Mouse (Mus musculus) forebrain, embryonic 11.5 days (tissue): ENCODE measurements at regions not wholly inside any gene's neighbourhood (a gene's known extent, or its start where the extent isn't known, plus 50 kb on each side); places are given as distances from the start of the nearest gene placed in this dataset.
"Not testable (repeated sequence)": the region's sequence is repeated elsewhere in the genome, so short reads cannot be mapped to it uniquely, and the experiment has no call there.

Experiments used
- ATAC-seq: fragments of 200-750 bp; cut with Nextera tagmentation; replicated peaks from 2 replicates; pipeline ENCODE4 v1.8.0; 2017; ENCODE audit warnings: moderate TSS enrichment; ENCODE audit not compliant: low FRiP score
- DNase-seq: peaks from one replicate; pipeline ENCODE4 v3.0.0-alpha.2; 2017; ENCODE audit warnings: low spot score
- H3K27ac ChIP-seq: fragments of 300-500 bp; sonication (generic); 2 replicates; pipeline ENCODE4 v1.5.1; 2014; ENCODE audit warnings: low read depth, low read length
- H3K27me3 ChIP-seq: fragments of 300-500 bp; sonication (generic); 2 replicates; pipeline ENCODE4 v1.6.1; 2014; ENCODE audit warnings: mild to moderate bottlenecking, low read length, mixed read lengths; ENCODE audit not compliant: control insufficient read depth, insufficient read depth
- H3K36me3 ChIP-seq: fragments of 300-500 bp; sonication (generic); 2 replicates; pipeline ENCODE4 v1.6.1; 2014; ENCODE audit warnings: mild to moderate bottlenecking, low read length, moderate library complexity, mixed read lengths; ENCODE audit not compliant: control insufficient read depth, insufficient read depth
- H3K4me1 ChIP-seq: fragments of 300-500 bp; sonication (generic); replicated peaks from 2 replicates; pipeline ENCODE4 v1.6.1; 2014; ENCODE audit warnings: low read length, mixed read lengths; ENCODE audit not compliant: control insufficient read depth, insufficient read depth
- H3K4me2 ChIP-seq: fragments of 300-500 bp; sonication (generic); 2 replicates; pipeline ENCODE4 v1.6.1; 2014; ENCODE audit warnings: low read depth, mild to moderate bottlenecking, low read length, moderate library complexity, mixed read lengths; ENCODE audit not compliant: severe bottlenecking
- H3K4me3 ChIP-seq: fragments of 300-500 bp; sonication (generic); 2 replicates; pipeline ENCODE4 v1.5.1; 2014; ENCODE audit warnings: low read depth, low read length
- H3K9ac ChIP-seq: fragments of 300-500 bp; sonication (generic); 2 replicates; pipeline ENCODE4 v1.6.1; 2014; ENCODE audit warnings: low read length
- H3K9me3 ChIP-seq: fragments of 300-500 bp; sonication (generic); 2 replicates; pipeline ENCODE4 v1.6.1; 2016; ENCODE audit warnings: low read length, mixed read lengths; ENCODE audit not compliant: control insufficient read depth
- WGBS: fragments of 180-500 bp; shearing (Covaris S2); extraction: QIAGEN DNeasy Blood & Tissue Kit; methylation state at CpG from one replicate; pipeline ENCODE4 v1.1.7; 2014; 5-methylcytosine and 5-hydroxymethylcytosine counted together

GRCm38 (mm10) chr16:84623346-84624085 is 108.6 kb downstream of the A730009L09Rik start:
- Histone ChIP-seq H3K27ac (no peak overlapping the region), H3K4me2 (no peak overlapping the region), H3K9ac (no peak overlapping the region), H3K36me3 (no peaks in the 10 kb centered on the region), H3K4me1 (no peaks in the 10 kb centered on the region), H3K9me3 (no peaks in the 10 kb centered on the region), H3K27me3 (no peaks in the 10 kb centered on the region), H3K4me3 (no peak overlapping the region)
- peak; percentile 64; the same call in 1 of the 2 replicates for ATAC-seq
- DNase-seq, result no peak
- WGBS, result 62% methylated on average over 4 of the region's 4 CpGs

DNA sequence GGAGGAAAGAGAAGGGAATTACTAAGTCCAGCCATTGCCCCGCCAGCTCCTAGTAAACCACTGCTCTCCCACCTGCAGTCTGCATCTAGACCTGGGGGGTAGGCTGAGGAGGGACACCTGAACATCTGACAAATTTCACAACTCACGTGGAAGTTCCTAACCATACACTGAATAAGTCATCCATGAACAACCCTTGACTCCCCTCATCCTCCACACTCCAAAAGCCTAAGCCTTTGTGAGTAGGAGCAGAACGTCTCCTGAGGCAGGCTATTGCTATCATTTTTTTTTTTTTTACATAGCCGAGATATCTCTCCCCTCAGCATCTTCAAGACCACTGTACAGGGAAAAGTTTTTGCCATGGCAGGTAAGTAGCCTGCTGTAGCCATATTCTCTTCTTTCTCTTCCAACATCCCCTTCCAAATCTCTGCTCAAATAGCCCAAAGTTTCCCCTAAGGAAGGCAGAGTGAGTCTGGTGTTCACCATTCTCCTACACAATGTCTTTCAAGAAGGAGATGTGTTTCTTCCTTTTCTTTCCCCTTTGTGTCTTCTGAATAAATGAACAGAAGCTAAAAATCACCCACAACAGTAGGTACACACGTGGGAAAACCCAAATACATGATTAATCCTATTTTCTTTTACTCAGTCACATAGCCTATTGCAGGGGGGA is 109.7 kb downstream of the A730009L09Rik start:
- H3K4me3 ChIP-seq, result no peak overlapping the region
- H3K9ac ChIP-seq, result no peak overlapping the region
- no peaks in the 10 kb centered on the region for H3K27me3 ChIP-seq
- H3K9me3 ChIP-seq, result no peaks in the 10 kb centered on the region
- no peak for DNase-seq
- no peak for ATAC-seq
- 72% methylated on average over 5 of the region's 5 CpGs for WGBS
- H3K4me1 ChIP-seq, result no peaks in the 10 kb centered on the region
- no peak overlapping the region for H3K4me2 ChIP-seq
- H3K36me3 ChIP-seq, result no peaks in the 10 kb centered on the region
- no peak overlapping the region for H3K27ac ChIP-seq

DNA sequence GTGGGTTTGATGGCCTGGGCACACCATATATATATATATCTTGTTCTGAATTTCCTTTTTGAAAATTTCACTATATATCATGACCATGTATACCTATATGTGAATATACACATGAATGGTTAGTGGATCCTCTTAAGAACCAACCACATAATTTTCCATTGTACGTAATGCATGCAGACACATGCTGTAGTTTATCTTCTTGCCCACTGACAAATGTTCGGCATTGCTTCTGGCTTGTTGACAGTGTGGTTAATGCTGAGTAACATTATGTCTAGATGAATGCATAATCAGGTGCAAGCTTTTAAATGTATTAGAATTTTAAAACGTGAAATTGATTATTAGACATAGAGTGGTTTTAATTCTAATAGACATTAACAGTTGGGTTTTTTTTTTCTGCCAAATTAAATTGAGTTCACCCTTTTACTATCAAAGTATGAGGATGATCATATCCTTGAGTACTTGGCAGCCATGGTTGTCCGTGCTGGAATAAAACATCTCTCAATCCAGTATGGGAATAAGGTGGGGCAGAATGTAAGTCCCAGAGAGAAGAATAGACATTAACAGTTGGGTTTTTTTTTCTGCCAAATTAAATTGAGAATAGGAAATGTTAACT is 110.3 kb downstream of the A730009L09Rik start:
- no peak overlapping the region for H3K9ac ChIP-seq
- ATAC-seq, result no peak
- no peaks in the 10 kb centered on the region for H3K36me3 ChIP-seq
- no peaks in the 10 kb centered on the region for H3K4me1 ChIP-seq
- no peak overlapping the region for H3K27ac ChIP-seq
- H3K27me3 ChIP-seq, result no peaks in the 10 kb centered on the region
- WGBS, result 92% methylated on average over 4 of the region's 4 CpGs
- no peak for DNase-seq
- H3K4me3 ChIP-seq, result no peak overlapping the region
- H3K4me2 ChIP-seq, result no peak overlapping the region
- no peaks in the 10 kb centered on the region for H3K9me3 ChIP-seq

- no peaks in the 10 kb centered on the region for H3K9me3 ChIP-seq
- no peaks in the 10 kb centered on the region for H3K36me3 ChIP-seq
- no peaks in the 10 kb centered on the region for H3K4me1 ChIP-seq
- H3K4me3 ChIP-seq, result no peak overlapping the region
- WGBS, result 94% methylated on average over 2 of the region's 2 CpGs
- no peak for ATAC-seq
- H3K27me3 ChIP-seq, result no peaks in the 10 kb centered on the region
- no peak overlapping the region for H3K27ac ChIP-seq
- DNase-seq, result no peak
- H3K9ac ChIP-seq, result no peak overlapping the region
- H3K4me2 ChIP-seq, result no peak overlapping the region
These were observed 108.5 kb downstream of the Mrpl39 start for GRCm38 (mm10) chr16:84627052-84627451.

DNA sequence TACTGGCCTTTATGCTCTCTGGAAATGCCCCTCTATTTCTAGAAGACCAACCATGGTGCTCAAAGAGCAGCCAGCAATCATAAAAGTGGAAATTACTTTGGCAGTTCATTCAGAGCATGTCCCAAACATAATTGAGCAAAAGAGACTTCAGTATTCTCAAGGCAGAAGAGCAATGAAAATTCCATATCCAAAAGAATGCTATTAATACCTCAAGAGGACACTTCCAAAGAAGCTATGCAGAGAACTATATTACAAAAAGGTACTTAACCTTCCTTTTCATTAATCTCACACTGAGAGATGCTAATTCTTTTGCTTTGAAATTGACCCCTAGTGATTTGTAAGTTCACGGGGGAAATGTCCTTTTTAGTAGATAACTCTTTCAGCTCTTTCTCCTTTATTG is 105.7 kb downstream of the Mrpl39 start:
- Histone ChIP-seq H3K4me2 (no peak overlapping the region), H3K4me3 (no peak overlapping the region), H3K4me1 (no peaks in the 10 kb centered on the region), H3K27ac (no peak overlapping the region), H3K9ac (no peak overlapping the region), H3K9me3 (no peaks in the 10 kb centered on the region), H3K36me3 (no peaks in the 10 kb centered on the region), H3K27me3 (no peaks in the 10 kb centered on the region)
- ATAC-seq (no peak), DNase-seq (no peak)
- 33% methylated on average over 1 of the region's 1 CpGs for WGBS

DNA sequence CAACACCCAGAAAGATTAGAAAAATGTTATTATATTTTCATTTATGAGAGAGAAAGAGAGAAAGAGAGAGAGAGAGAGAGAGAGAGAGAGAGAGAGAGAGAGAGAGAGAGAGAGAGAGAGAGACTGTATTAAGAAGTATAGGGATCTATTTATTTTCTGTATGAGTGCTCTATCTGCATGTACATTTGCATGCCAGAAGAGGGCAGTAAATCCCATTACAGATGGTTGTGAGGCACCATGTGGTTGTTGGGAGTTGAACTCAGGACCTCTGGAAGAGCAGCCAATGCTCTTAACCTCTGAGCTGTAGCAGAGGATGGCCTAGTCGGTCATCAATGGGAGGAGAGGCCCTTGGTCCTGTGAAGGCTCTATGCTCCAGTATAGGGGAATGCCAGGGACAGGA is 91.1 kb downstream of the Mrpl39 start:
- H3K9ac ChIP-seq, H3K4me1 ChIP-seq, H3K27ac ChIP-seq, H3K36me3 ChIP-seq, DNase-seq, H3K4me3 ChIP-seq, H3K4me2 ChIP-seq, H3K27me3 ChIP-seq, H3K9me3 ChIP-seq, ATAC-seq: not testable (repeated sequence)
- 90% methylated on average over 1 of the region's 1 CpGs for WGBS

DNA sequence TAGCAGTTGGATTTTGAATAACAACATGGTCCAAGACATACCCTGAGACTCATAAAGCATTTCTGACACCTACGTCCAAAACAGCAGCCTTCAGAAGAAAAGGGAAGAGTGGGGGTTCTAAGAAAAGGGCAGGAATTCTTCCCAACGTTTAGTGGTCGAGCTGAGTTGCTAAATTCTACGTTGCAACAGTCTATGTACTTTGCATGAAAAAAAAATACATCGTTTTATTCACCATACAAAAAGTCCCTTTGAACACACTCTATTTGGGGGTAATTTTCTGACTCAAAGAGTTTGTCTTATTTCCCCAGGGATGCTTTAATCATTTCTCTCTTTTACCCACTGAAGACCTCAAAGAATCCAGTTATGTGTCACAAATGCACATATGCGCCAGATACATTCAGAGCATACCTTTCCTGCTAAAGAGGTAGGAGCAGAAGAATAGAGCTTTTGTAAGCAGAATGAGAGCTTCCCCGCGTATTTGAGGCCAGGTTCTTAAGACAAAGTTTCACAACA is 89.3 kb downstream of the Mrpl39 start:
- WGBS, result 36% methylated on average over 8 of the region's 8 CpGs
- DNase-seq (no peak), ATAC-seq (no peak)
- Histone ChIP-seq H3K27ac (no peak overlapping the region), H3K4me1 (no peaks in the 10 kb centered on the region), H3K36me3 (no peaks in the 10 kb centered on the region), H3K27me3 (no peaks in the 10 kb centered on the region), H3K9ac (no peak overlapping the region), H3K4me2 (no peak overlapping the region), H3K4me3 (no peak overlapping the region), H3K9me3 (no peaks in the 10 kb centered on the region)

DNA sequence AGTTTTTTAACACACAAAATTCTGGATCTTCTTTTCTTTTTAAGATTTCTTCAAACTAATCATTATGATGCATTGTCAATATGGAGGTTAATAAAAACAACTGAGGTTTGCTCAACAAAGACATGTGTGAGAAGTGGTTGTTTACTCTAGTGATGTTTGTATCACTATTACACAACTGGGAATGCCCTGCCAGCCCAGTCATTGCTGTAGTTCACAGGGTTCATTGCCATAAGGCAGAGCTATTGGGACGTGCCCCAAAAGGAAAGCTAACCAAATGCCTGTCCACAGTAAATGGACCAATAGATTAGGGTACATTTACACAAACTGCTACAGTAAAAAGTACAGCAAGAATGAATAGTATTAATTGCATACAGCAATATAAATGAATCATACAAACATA is 84.9 kb downstream of the Mrpl39 start:
- no peaks in the 10 kb centered on the region for H3K27me3 ChIP-seq
- no peak overlapping the region for H3K27ac ChIP-seq
- no peak for ATAC-seq
- no peaks in the 10 kb centered on the region for H3K9me3 ChIP-seq
- H3K9ac ChIP-seq, result no peak overlapping the region
- DNase-seq, result no peak
- no peaks in the 10 kb centered on the region for H3K36me3 ChIP-seq
- H3K4me3 ChIP-seq, result no peak overlapping the region
- whole genome bisulfite sequencing, result 83% methylated on average over 1 of the region's 1 CpGs
- no peak overlapping the region for H3K4me2 ChIP-seq
- H3K4me1 ChIP-seq, result no peaks in the 10 kb centered on the region
